Mouse (Mus musculus) heart, postnatal 0 days (tissue): Measurements from ENCODE around the gene Olfr183. TPM values are rescaled to one million over a fixed set of nuclear protein-coding genes. Genes with fewer than 3 reads are reported as not detected.
"Not testable (repeated sequence)": the region's sequence is repeated elsewhere in the genome, so short reads cannot be mapped to it uniquely, and the experiment has no call there.

Source experiments
- ATAC-seq: fragments of 200-750 bp; cut with Nextera tagmentation; 2 replicates; pipeline ENCODE4 v1.8.0; 2017; ENCODE audit warnings: low read depth, moderate number of reproducible peaks, moderate library complexity; ENCODE audit not compliant: insufficient read depth
- DNase-seq: peaks from one replicate; pipeline ENCODE4 v3.0.0-alpha.2; 2016; ENCODE audit warnings: low spot score
- H3K27ac ChIP-seq: fragments of 300-500 bp; sonication (generic); 2 replicates; pipeline ENCODE4 v1.5.1; 2014; ENCODE audit warnings: low read depth, mild to moderate bottlenecking
- H3K27me3 ChIP-seq: fragments of 300-500 bp; sonication (generic); 2 replicates; pipeline ENCODE4 v1.6.1; 2014; ENCODE audit warnings: low read length, mixed read lengths; ENCODE audit not compliant: control insufficient read depth, insufficient read depth
- H3K36me3 ChIP-seq: fragments of 300-500 bp; sonication (generic); replicated peaks from 2 replicates; pipeline ENCODE4 v1.6.1; 2014; ENCODE audit warnings: low read length, mixed read lengths; ENCODE audit not compliant: control insufficient read depth, insufficient read depth
- H3K4me1 ChIP-seq: fragments of 300-500 bp; sonication (generic); 2 replicates; pipeline ENCODE4 v1.6.1; 2014; ENCODE audit warnings: antibody characterized with exemption; ENCODE audit not compliant: control insufficient read depth, insufficient read depth
- H3K4me2 ChIP-seq: fragments of 300-500 bp; sonication (generic); 2 replicates; pipeline ENCODE4 v1.6.1; 2014; ENCODE audit warnings: low read depth, mild to moderate bottlenecking, low read length, moderate library complexity
- H3K4me3 ChIP-seq: fragments of 300-500 bp; sonication (generic); 2 replicates; pipeline ENCODE4 v1.5.1; 2014; ENCODE audit warnings: low read depth, low read length
- H3K9ac ChIP-seq: fragments of 300-500 bp; sonication (generic); replicated peaks from 2 replicates; pipeline ENCODE4 v1.6.1; 2014; ENCODE audit warnings: low read depth, low read length, mixed read lengths
- H3K9me3 ChIP-seq: fragments of 300-500 bp; sonication (generic); replicated peaks from 2 replicates; pipeline ENCODE4 v1.6.1; 2016; ENCODE audit warnings: low read length; ENCODE audit not compliant: control insufficient read depth
- CTCF ChIP-seq: IDR thresholded peaks from 2 replicates; pipeline ENCODE4 v1.5.1; 2016; ENCODE audit warnings: antibody characterized with exemption, control low read depth, low read depth
- EP300 ChIP-seq: IDR thresholded peaks from 2 replicates; pipeline ENCODE4 v1.6.1; 2016; ENCODE audit warnings: antibody characterized with exemption, low read depth
- WGBS: fragments of 180-500 bp; shearing (Covaris S2); extraction: QIAGEN DNeasy Blood & Tissue Kit; methylation state at CpG from one replicate; pipeline ENCODE4 v1.1.7; 2014; 5-methylcytosine and 5-hydroxymethylcytosine counted together
- polyA plus RNA-seq: library from polyadenylated mRNA; unstranded; fragments of >200 nt; fragmentation: Nextera tagmentation; extraction: Ambion mirVana; gene quantifications from 2 replicates; pipeline ENCODE4 v1.2.1, GENCODE M21; 2015
- total RNA-seq: library from RNA; depleted of rRNA; stranded (reverse); fragments of >200 nt; gene quantifications from 2 replicates; pipeline ENCODE4 v1.2.3, GENCODE M21; 2014; ENCODE audit warnings: low replicate concordance; rRNA removed

Gene Olfr183
- total and polyA plus RNA-seq, 2 experiments from 2014 or later, result not detected

DNA sequence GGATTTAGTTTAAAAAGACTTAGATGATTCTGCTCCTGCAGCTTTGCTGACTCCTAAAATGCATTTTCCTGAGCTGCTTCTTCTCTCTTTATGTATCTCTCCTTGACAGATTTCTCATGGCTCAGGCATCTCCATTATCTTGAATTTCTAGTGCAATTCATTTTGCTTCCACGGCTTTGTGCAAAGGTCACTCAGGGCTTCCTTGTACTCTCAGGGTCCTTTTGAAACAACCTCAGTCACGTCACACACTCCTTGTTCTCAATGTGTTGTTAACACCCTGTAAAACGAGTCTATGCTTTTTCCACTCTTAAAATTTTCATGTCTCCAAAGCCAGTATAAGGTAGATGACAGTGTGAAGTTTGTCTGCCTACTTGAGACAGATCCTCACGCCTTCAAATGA is 52.4 kb downstream of the Olfr183 start:
- no peak overlapping the region for H3K27ac ChIP-seq
- H3K9me3 ChIP-seq, result no peaks in the 10 kb centered on the region
- ATAC-seq (no peak), DNase-seq (no peak)
- no peak overlapping the region for H3K4me2 ChIP-seq
- no peaks in the 10 kb centered on the region for H3K27me3 ChIP-seq
- no peak overlapping the region for H3K9ac ChIP-seq
- no peaks in the 10 kb centered on the region for H3K4me1 ChIP-seq
- no peak for TF ChIP-seq EP300
- no peak for TF ChIP-seq CTCF
- 35% methylated on average over 4 of the region's 4 CpGs for WGBS
- H3K4me3 ChIP-seq, result no peak overlapping the region
- H3K36me3 ChIP-seq, result no peaks in the 10 kb centered on the region

- TF ChIP-seq CTCF (no peak), EP300 (no peak)
- Histone ChIP-seq H3K36me3 (no peaks in the 10 kb centered on the region), H3K9me3 (no peaks in the 10 kb centered on the region), H3K4me1 (no peaks in the 10 kb centered on the region), H3K4me2 (no peak overlapping the region), H3K9ac (no peak overlapping the region), H3K27me3 (no peaks in the 10 kb centered on the region), H3K27ac (no peak overlapping the region), H3K4me3 (no peak overlapping the region)
- DNase-seq, result no peak
- WGBS, result 64% methylated on average over 1 of the region's 1 CpGs
- no peak for ATAC-seq
Observed at GRCm38 (mm10) chr16:59048860-59049259, 53.7 kb downstream of the Olfr183 start.

DNA sequence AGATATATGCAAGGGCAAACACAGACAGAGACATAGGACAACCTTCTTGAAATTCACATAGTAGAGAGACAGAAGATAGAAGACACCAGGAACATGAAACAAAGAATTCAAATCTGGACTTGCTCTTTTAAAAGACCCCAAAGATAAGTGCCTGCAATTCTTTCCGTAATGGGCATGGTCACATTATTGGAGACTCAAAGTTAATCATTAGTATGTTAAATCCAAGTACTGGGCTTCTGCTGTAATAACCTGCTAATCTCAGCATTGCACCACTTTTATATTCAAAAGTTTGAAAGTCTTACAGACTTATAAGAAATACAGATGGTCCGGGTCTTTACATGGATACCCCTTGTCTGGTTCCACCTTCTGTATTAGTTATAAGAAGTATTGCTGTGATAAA is 54.1 kb downstream of the Olfr183 start:
- not testable (repeated sequence) for H3K4me2 ChIP-seq, H3K27ac ChIP-seq, H3K4me1 ChIP-seq, H3K9ac ChIP-seq, H3K27me3 ChIP-seq, H3K9me3 ChIP-seq, H3K4me3 ChIP-seq, DNase-seq, ATAC-seq, H3K36me3 ChIP-seq
- WGBS, result 82% methylated on average over 2 of the region's 2 CpGs

Other genes starting within 250 kb of the Olfr183 start
- not detected in 2 replicates for gene Olfr172, start 232.2 kb upstream of the Olfr183 start, total RNA-seq
- not detected in 2 replicates for gene Olfr172, start 232.2 kb upstream of the Olfr183 start, polyA plus RNA-seq
- not detected in 2 replicates for gene Olfr173, start 195.1 kb upstream of the Olfr183 start, total RNA-seq
- not detected in 2 replicates for gene Olfr173, start 195.1 kb upstream of the Olfr183 start, polyA plus RNA-seq
- not detected in 2 replicates for gene Olfr175-ps1, start 168.6 kb upstream of the Olfr183 start, total RNA-seq
- gene Olfr175-ps1, start 168.6 kb upstream of the Olfr183 start, polyA plus RNA-seq, result not detected in 2 replicates
- gene Olfr177, start 120.6 kb upstream of the Olfr183 start, total RNA-seq, result not detected in 2 replicates
- gene Olfr177, start 120.6 kb upstream of the Olfr183 start, polyA plus RNA-seq, result not detected in 2 replicates
- not detected in 2 replicates for gene Olfr178, start 103.3 kb upstream of the Olfr183 start, total RNA-seq
- not detected in 2 replicates for gene Olfr178, start 103.3 kb upstream of the Olfr183 start, polyA plus RNA-seq
- not detected in 2 replicates for gene Olfr181, start 66.6 kb upstream of the Olfr183 start, total RNA-seq
- gene Olfr181, start 66.6 kb upstream of the Olfr183 start, polyA plus RNA-seq, result not detected in 2 replicates
- not detected in 2 replicates for gene Olfr180, start 66.0 kb upstream of the Olfr183 start, total RNA-seq
- not detected in 2 replicates for gene Olfr180, start 66.0 kb upstream of the Olfr183 start, polyA plus RNA-seq
- not detected in 2 replicates for gene Olfr186, start 34.9 kb downstream of the Olfr183 start, total RNA-seq
- not detected in 2 replicates for gene Olfr186, start 34.9 kb downstream of the Olfr183 start, polyA plus RNA-seq
- not detected in 2 replicates for gene Olfr187, start 44.4 kb downstream of the Olfr183 start, total RNA-seq
- not detected in 2 replicates for gene Olfr187, start 44.4 kb downstream of the Olfr183 start, polyA plus RNA-seq
- not detected in 2 replicates for gene Olfr190, start 82.6 kb downstream of the Olfr183 start, total RNA-seq
- gene Olfr190, start 82.6 kb downstream of the Olfr183 start, polyA plus RNA-seq, result not detected in 2 replicates
- gene Olfr191, start 94.5 kb downstream of the Olfr183 start, total RNA-seq, result not detected in 2 replicates
- not detected in 2 replicates for gene Olfr191, start 94.5 kb downstream of the Olfr183 start, polyA plus RNA-seq
- gene Olfr193, start 116.5 kb downstream of the Olfr183 start, total RNA-seq, result not detected in 2 replicates
- not detected in 2 replicates for gene Olfr193, start 116.5 kb downstream of the Olfr183 start, polyA plus RNA-seq
- not detected in 2 replicates for gene Olfr194, start 125.7 kb downstream of the Olfr183 start, total RNA-seq
- gene Olfr194, start 125.7 kb downstream of the Olfr183 start, polyA plus RNA-seq, result not detected in 2 replicates
- gene Olfr195, start 151.7 kb downstream of the Olfr183 start, total RNA-seq, result not detected in 2 replicates
- not detected in 2 replicates for gene Olfr195, start 151.7 kb downstream of the Olfr183 start, polyA plus RNA-seq
- not detected in 2 replicates for gene Olfr196, start 175.1 kb downstream of the Olfr183 start, total RNA-seq
- not detected in 2 replicates for gene Olfr196, start 175.1 kb downstream of the Olfr183 start, polyA plus RNA-seq
- gene Olfr198, start 208.2 kb downstream of the Olfr183 start, total RNA-seq, result not detected in 2 replicates
- not detected in 2 replicates for gene Olfr198, start 208.2 kb downstream of the Olfr183 start, polyA plus RNA-seq
- not detected in 2 replicates for gene Olfr199, start 224.4 kb downstream of the Olfr183 start, total RNA-seq
- gene Olfr199, start 224.4 kb downstream of the Olfr183 start, polyA plus RNA-seq, result not detected in 2 replicates